Mouse (Mus musculus) liver, postnatal 0 days (tissue): ENCODE measurements at regions not wholly inside any gene's neighbourhood (a gene's known extent, or its start where the extent isn't known, plus 50 kb on each side); places are given as distances from the start of the nearest gene placed in this dataset.

Source experiments
- ATAC-seq: fragments of 200-750 bp; cut with Nextera tagmentation; 2 replicates; pipeline ENCODE4 v1.8.0; 2017; ENCODE audit warnings: mild to moderate bottlenecking, moderate library complexity
- DNase-seq: peaks from one replicate; pipeline ENCODE4 v3.0.0-alpha.2; 2016
- H3K27ac ChIP-seq: fragments of 300-500 bp; sonication (generic); 2 replicates; pipeline ENCODE4 v1.5.1; 2014; ENCODE audit warnings: antibody characterized with exemption, moderate library complexity, mild to moderate bottlenecking, low read depth
- H3K27me3 ChIP-seq: fragments of 300-500 bp; sonication (generic); 2 replicates; pipeline ENCODE4 v1.6.1; 2014; ENCODE audit warnings: low read length, control low read depth, mixed read lengths; ENCODE audit not compliant: insufficient read depth
- H3K36me3 ChIP-seq: fragments of 300-500 bp; sonication (generic); replicated peaks from 2 replicates; pipeline ENCODE4 v1.6.1; 2014; ENCODE audit warnings: mild to moderate bottlenecking, control low read depth, low read length, moderate library complexity, mixed read lengths; ENCODE audit not compliant: insufficient read depth
- H3K4me1 ChIP-seq: fragments of 300-500 bp; sonication (generic); 2 replicates; pipeline ENCODE4 v1.6.1; 2014; ENCODE audit warnings: antibody characterized with exemption, mild to moderate bottlenecking, control low read depth; ENCODE audit not compliant: insufficient read depth
- H3K4me2 ChIP-seq: fragments of 300-500 bp; sonication (generic); 2 replicates; pipeline ENCODE4 v1.6.1; 2014; ENCODE audit warnings: low read depth, mild to moderate bottlenecking, low read length, moderate library complexity, mixed read lengths
- H3K4me3 ChIP-seq: fragments of 300-500 bp; sonication (generic); 2 replicates; pipeline ENCODE4 v1.5.1; 2014; ENCODE audit warnings: low read depth, low read length
- H3K9ac ChIP-seq: fragments of 300-500 bp; sonication (generic); replicated peaks from 2 replicates; pipeline ENCODE4 v1.6.1; 2014; ENCODE audit warnings: mild to moderate bottlenecking, moderate library complexity
- H3K9me3 ChIP-seq: fragments of 300-500 bp; sonication (generic); 2 replicates; pipeline ENCODE4 v1.6.1; 2016; ENCODE audit warnings: mild to moderate bottlenecking, control low read depth, low read length, mixed read lengths
- CTCF ChIP-seq: sonication (generic); IDR thresholded peaks from 2 replicates; pipeline ENCODE4 v1.5.1; 2016; ENCODE audit warnings: antibody characterized with exemption, low read depth
- EP300 ChIP-seq: IDR thresholded peaks from 2 replicates; pipeline ENCODE4 v1.6.1; 2016; ENCODE audit warnings: antibody characterized with exemption, low read depth, mild to moderate bottlenecking
- WGBS: fragments of 180-500 bp; shearing (Covaris S2); extraction: QIAGEN DNeasy Blood & Tissue Kit; methylation state at CpG from one replicate; pipeline ENCODE4 v1.1.7; 2014; ENCODE audit not compliant: insufficient replicate concordance; 5-methylcytosine and 5-hydroxymethylcytosine counted together

DNA sequence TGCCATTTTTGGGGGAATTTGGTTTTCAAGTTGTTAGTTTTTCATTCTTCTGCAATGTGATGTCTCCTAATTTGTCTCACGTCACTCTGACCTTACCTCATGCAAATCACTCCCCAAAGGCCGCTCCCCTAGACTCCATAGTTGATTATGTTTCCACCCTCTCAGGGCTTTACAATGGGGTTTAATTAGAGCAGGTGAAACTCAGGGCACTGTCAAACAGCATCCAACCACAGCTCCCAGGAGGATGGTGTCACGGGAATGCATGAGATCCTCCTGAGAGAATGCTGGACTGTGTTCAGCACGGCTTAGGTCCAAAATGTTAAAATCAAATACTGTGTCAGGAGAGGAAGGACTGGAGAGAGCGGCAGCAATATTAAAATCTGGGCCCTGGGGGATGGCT is 100.4 kb upstream of the Nck2 start:
- DNase-seq = no peak
- no peak overlapping the region for H3K4me3 ChIP-seq

DNA sequence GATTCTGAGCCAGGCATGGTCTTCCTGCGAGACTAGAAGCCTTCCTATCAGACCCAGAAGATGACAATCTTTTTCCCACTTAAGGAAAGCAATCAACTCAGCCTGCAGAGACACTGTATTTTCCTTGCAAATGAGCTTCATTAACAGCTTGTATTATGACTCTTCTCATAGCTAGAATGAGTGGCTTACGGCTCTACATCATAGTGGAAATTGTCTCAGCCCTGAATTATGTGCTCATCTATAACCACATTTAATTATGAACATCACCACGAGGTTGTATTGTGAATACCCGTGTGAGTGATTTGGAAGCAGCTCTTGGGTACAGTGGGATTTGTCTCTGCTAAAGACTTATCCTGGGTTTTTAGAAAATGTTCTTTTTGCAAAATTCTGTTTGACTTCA is 97.2 kb upstream of the Nck2 start:
- WGBS = 79% methylated on average over 4 of the region's 4 CpGs
- no peak for TF ChIP-seq CTCF
- TF ChIP-seq EP300 = no peak
- no peaks in the 10 kb centered on the region for H3K4me1 ChIP-seq
- H3K9ac ChIP-seq = no peak overlapping the region
- no peak overlapping the region for H3K27ac ChIP-seq
- no peaks in the 10 kb centered on the region for H3K36me3 ChIP-seq
- H3K4me3 ChIP-seq = no peak overlapping the region
- no peak overlapping the region for H3K4me2 ChIP-seq
- no peaks in the 10 kb centered on the region for H3K27me3 ChIP-seq
- H3K9me3 ChIP-seq = no peaks in the 10 kb centered on the region
- DNase-seq (no peak), ATAC-seq (no peak)

More for the DNA sequence above, 100.4 kb upstream of the Nck2 start:
- no peak overlapping the region for H3K9ac ChIP-seq
- WGBS = 81% methylated on average over 5 of the region's 5 CpGs
- ATAC-seq = no peak
- H3K4me1 ChIP-seq = no peaks in the 10 kb centered on the region
- TF ChIP-seq EP300 (no peak), CTCF (no peak)
- no peak overlapping the region for H3K27ac ChIP-seq
- no peaks in the 10 kb centered on the region for H3K27me3 ChIP-seq
- H3K4me2 ChIP-seq = no peak overlapping the region
- H3K9me3 ChIP-seq = no peaks in the 10 kb centered on the region
- H3K36me3 ChIP-seq = no peaks in the 10 kb centered on the region

DNA sequence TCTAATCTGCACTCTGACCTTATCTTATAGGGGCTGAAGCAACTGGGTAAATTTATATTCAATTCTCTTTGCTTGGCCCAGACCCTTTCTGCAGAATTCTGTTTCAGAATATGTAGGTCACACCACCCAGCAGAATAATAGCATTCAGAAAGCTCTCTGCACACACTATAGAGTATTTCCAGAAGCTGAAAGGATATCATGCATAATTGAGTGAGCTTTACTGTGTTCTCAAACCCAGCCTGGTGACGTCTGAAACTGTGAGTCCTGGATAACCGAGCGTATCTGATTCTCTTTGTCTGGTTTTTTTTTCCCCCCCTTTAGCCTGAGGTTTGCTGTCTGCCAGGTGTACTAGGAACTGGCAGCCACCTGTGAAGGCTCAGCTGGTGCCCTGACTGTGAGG is 94.4 kb upstream of the Nck2 start:
- Histone ChIP-seq H3K9ac (no peak overlapping the region), H3K4me1 (no peaks in the 10 kb centered on the region), H3K27ac (no peak overlapping the region), H3K36me3 (no peaks in the 10 kb centered on the region), H3K4me2 (no peak overlapping the region), H3K4me3 (no peak overlapping the region), H3K27me3 (no peaks in the 10 kb centered on the region), H3K9me3 (no peaks in the 10 kb centered on the region)
- ATAC-seq = no peak
- WGBS = 68% methylated on average over 3 of the region's 3 CpGs
- DNase-seq = no peak
- TF ChIP-seq EP300 (no peak), CTCF (no peak)

DNA sequence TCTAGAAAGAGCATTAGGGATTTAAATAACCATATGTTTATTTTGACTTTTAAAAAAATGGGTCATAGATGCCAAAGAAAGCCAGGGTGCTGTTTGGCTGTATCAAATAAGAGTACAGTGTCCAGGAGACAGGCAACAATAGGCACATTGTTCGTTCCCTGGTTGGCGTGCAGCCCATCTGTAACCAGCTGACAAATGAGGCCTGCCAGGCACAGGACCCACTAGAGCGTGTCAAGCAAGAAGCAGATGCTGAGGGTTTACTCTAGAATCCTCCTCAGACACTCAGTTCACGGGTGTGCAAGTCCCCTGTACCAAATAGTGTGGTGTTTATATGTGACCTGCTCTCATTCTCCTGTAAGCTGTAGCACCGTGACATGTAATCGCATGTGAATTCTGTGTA is 86.2 kb upstream of the Nck2 start:
- Histone ChIP-seq H3K4me2 (no peak overlapping the region), H3K9ac (no peak overlapping the region), H3K27ac (peak overlapping the region; percentile 69), H3K27me3 (no peaks in the 10 kb centered on the region), H3K9me3 (no peaks in the 10 kb centered on the region), H3K4me1 (peaks cover 11% of the 10 kb centered on the region; the same call in 1 of the 2 replicates), H3K4me3 (no peak overlapping the region), H3K36me3 (no peaks in the 10 kb centered on the region)
- ATAC-seq = peak; percentile 29; the same call in 1 of the 2 replicates
- WGBS = 70% methylated on average over 6 of the region's 6 CpGs
- DNase-seq = peak; percentile 42
- TF ChIP-seq EP300 (no peak), CTCF (no peak)

DNA sequence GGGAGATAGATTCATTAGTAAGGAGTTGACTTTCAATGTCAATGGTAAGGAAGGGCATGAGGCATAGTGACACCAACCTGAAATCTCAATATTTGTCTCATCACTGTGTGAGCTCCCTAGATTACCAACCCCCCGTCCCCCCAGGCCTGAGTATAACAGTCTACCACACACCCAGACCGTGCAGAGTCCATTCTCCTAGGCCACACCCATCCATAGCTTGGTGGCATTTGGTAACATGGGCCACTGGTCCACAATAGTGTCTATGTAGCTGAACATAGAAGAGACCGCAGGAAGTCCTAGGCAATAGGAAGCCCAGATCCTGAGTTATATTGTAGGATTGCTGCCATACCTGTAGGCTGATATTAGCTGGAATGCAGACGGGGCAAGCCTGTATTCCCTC is 84.7 kb upstream of the Nck2 start:
- H3K4me1 ChIP-seq = peaks cover 11% of the 10 kb centered on the region; the same call in 1 of the 2 replicates
- DNase-seq = no peak
- 72% methylated on average over 4 of the region's 4 CpGs for WGBS
- H3K4me3 ChIP-seq = no peak overlapping the region
- TF ChIP-seq EP300 = no peak
- no peak for TF ChIP-seq CTCF
- H3K9me3 ChIP-seq = no peaks in the 10 kb centered on the region
- no peak overlapping the region for H3K4me2 ChIP-seq
- no peak for ATAC-seq
- H3K9ac ChIP-seq = no peak overlapping the region
- no peak overlapping the region for H3K27ac ChIP-seq
- no peaks in the 10 kb centered on the region for H3K36me3 ChIP-seq
- no peaks in the 10 kb centered on the region for H3K27me3 ChIP-seq

DNA sequence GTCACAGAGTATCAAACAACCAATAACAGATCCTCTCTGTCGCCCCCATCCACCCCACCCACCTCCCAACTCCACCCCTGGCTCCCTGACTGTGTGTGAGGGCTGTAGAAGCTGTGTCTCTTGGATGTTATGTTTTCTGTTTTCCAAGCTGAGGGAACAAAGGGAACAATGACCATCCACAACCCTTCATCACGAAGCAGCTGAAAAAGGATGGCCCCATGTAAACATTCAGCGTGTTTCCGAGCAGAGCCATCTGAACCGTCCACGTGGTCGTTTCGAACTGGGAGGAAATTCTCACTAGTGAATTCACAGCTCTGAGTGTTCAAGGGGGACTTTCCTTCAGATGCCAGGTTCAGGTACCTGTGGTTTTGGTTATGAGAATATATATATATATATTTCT is 84.1 kb upstream of the Nck2 start:
- Histone ChIP-seq H3K36me3 (no peaks in the 10 kb centered on the region), H3K4me2 (no peak overlapping the region), H3K4me3 (no peak overlapping the region), H3K4me1 (peaks cover 11% of the 10 kb centered on the region; the same call in 1 of the 2 replicates), H3K27ac (0 out of 2 replicates have a peak overlapping the region, but pooled peaks have one; percentile 48), H3K9ac (no peak overlapping the region), H3K9me3 (no peaks in the 10 kb centered on the region), H3K27me3 (no peaks in the 10 kb centered on the region)
- no peak for DNase-seq
- 48% methylated on average over 8 of the region's 8 CpGs for WGBS
- TF ChIP-seq CTCF (no peak), EP300 (no peak)
- ATAC-seq = no peak

DNA sequence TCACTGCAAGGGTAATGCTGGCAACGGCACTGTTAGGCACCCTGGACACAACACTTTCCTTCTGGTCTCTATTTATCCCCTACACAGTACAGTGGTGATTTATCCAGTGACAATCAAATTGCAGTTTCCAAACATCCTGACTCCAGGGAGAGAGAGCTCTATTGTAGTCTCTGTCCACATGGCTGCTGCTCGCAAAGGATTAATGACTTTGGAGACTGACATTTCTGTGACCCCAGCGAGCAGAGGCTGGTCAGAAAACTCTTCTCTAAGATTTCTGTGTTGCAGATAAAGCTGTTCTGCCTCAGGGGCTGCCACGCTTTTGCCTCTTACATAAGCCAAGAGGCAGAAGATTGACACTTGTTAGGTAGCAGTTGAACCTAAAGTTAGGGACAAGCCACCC is 83.6 kb upstream of the Nck2 start:
- Histone ChIP-seq H3K36me3 (no peaks in the 10 kb centered on the region), H3K4me2 (no peak overlapping the region), H3K27me3 (no peaks in the 10 kb centered on the region), H3K9me3 (no peaks in the 10 kb centered on the region), H3K4me3 (no peak overlapping the region), H3K9ac (no peak overlapping the region), H3K27ac (0 out of 2 replicates have a peak overlapping the region, but pooled peaks have one; percentile 48), H3K4me1 (peaks cover 11% of the 10 kb centered on the region; the same call in 1 of the 2 replicates)
- ATAC-seq (no peak), DNase-seq (no peak)
- WGBS = 28% methylated on average over 4 of the region's 4 CpGs
- TF ChIP-seq CTCF (no peak), EP300 (no peak)
